Mouse (Mus musculus): ENCODE results near the gene Rph3al. TPM values are rescaled to one million over a fixed set of nuclear protein-coding genes. Genes with fewer than 3 reads are reported as not detected.
A peak's percentile ranks its signal among the peaks of the same experiment; 100 is the strongest.

Gene Rph3al
- polyA plus RNA-seq (2015; fragmentation: Nextera tagmentation; extraction: Ambion mirVana), result 4.2 and 4.3 TPM in 2 replicates

DNA sequence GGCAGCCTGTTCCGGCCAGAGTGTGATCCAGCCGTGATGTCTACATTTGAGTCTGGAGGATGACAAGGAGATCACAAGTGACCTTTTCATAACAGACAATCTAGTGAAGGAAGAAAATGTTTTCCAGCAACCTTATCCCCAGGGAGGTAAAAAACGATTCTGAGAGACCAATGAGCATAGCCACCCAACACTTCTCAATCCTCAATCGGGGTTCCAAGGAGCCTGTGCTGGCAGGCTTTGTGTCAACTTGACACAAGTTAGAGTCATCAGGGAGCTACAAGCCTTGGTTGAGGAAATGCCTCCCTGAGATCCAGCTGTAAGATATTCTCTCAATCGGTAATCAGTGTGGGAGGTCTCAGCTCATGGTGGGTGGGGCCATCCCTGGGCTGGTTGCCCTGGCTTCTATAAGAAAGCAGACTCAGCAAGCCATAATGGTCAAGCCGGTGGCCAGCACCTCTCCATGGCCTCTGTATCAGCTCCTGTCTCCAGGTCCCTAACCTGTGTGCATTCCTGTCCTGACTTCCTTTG lies at the start of gene Rph3al:
Gene Rph3al (minus strand): TSS at position 51 of the 528 bp plus-strand sequence.
- DNase-seq (ENCODE audit: low spot score), result no peak

DNA sequence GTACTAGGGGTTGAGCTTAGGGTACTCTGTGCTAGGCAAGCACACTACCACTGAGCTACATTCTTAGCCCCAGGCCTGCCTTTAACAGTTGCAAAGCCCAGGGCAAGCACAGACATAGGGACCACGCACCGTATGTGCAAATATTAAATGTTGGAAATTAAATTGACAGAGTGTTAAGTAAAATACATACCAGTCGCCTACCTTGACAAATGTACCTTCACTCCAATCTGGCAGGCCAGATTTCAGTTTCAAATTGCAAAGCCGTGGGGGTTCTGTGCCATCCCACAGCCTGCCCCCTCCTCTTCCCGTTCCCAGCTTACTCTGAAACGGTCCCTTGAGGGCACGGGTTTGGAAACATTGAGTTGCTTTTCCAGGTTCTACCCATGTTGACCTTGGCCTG lies 47.7 kb upstream of the Rph3al start:
- no peak for DNase-seq (ENCODE audit: low spot score)

DNA sequence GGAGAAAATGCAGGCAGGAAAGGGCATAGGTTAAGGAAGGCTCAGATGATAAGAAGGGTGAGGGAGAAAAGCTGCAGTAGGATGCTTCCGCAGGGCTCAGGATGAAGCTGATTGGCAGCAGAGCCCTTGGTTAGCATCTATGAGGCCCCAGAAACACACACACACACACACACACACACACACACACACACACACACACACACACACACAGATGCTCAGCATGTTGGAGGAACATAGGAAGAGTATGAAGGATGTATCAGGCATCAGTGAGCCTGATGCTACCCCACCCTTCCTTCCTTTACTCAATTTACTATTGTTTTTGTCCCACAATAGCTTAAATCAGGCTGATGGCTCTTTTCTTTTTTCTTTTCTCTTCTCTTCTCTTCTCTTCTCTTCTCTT lies 46.4 kb upstream of the Rph3al start:
- DNase-seq (ENCODE audit: low spot score), result no peak

DNA sequence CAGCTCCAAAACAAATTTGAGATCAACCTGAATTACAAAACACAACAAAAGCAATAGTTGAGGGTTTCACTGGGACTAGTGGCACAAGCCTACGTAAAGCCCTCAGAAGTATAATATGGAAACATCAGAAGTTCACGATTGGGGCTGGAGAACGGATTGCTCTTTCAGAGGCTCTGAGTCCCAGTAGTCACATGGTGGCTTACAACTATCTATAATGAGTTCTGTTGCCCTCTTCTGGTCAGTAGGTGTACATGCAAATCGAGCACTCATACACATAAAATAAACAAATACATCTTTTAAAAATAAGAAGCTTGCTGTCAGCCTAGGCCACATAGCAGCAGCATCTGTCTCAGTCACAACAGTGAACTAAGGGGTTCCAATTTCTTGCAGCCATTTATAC lies 45.0 kb upstream of the Rph3al start:
- DNase-seq (ENCODE audit: low spot score), result peak; percentile 73

DNA sequence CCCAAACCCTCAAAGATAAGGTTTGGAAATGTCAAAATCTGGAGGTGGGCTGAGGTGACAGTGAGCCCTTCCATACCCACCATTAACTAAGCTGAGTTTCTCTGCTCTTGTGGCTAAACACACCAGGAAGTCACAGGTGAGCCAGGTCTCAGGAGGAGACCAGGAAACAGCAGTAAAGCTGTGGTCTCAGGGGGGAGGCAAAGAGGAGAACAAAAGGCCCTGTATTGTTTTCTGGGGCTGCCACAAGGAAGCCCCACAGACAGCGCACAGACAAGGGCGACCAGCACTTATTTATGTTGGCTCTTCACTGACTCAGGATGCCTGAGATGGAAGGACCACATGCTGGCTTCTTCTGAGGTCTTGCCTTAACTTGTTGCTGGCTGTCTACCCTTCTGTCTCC lies 42.2 kb upstream of the Rph3al start:
- peak; percentile 63 for DNase-seq (ENCODE audit: low spot score)

DNA sequence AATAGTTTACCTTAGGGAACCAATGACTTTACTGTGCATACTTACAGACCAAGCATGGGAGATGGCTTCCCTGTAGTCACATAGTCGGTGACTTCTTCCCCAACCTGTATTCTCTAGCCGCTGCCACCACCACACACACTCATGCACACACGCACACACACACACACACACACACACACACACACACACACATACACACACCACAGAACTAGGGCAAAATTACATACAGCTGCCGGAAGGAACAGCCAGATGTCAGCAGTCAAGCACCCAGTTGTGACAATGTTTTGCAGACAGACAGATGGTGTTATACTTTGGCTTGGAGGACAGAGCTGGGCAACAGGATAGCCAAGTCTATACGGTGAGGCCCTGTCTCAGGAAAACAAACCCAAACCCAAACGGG lies 39.8 kb upstream of the Rph3al start:
- peak; percentile 84 for DNase-seq (ENCODE audit: low spot score)

DNA sequence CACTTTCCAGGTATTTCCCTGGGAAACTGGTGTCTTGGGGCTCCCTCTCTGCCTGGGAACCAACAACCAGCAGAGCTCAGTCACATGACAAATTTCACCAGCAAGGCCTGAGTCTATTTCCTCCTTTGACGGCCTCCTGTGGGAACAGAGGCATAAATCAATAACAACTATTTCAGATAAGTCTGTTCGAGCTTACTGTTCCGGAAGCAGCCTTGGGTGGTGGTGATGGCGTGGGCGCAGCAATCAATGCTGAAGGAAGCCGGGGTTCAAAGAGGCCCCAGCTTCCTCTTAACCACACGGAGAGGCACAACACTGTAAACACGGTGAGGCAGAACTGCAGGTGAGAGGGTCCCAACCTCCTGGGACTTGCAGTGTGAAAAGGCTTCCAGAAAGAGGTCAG lies 38.5 kb upstream of the Rph3al start:
- DNase-seq (ENCODE audit: low spot score), result peak; percentile 92

DNA sequence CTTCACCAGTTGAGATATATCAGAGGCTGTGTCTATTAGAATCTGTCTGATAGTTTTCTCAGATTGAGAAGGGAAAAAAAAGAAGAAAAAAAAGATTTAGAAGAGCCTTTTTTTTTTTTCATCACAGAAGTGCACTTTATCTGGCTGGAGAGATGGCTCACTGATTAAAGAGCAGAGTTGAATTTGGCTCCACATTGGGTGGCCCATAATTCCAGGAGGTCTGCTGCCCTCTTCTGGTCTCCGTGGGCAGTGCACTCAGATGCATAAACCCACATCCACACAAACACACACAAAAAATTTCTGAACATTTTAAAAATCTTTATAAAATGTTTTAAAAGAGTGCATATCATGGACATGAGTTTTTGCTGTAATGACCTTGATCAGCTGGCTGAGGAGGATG lies 35.8 kb upstream of the Rph3al start:
- no peak for DNase-seq (ENCODE audit: low spot score)

DNA sequence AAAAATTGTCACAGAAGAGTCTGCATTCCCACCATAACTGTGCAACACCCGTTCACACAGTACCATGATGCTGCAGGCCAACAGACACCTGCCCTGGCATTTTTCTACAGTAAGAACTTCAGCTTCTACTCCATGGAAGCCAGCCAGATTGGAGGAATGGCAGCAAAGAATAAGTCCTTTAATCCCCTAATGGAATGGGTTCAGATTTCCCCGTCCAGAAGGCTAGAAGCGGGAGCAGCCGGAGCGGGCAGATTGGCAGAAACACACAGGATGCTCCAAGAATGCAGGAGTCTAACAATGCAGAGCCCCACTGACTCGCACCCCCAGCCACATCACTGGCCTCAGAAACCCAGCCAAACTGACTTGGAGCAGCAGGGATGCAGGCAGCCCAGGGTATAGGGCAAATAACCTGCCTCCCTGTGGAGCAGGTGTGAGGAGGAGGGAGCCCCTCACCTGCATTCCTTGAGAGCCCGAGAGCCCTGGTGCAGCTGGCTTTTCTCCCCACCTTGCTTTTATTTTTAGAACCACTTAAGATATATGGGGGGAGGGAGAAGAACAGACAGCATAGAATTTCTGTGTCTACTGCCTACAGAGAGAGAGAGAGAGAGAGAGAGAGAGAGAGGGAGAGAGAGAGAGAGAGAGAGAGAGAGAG lies 34.8 kb upstream of the Rph3al start:
- DNase-seq (ENCODE audit: low spot score), result peak; percentile 18

DNA sequence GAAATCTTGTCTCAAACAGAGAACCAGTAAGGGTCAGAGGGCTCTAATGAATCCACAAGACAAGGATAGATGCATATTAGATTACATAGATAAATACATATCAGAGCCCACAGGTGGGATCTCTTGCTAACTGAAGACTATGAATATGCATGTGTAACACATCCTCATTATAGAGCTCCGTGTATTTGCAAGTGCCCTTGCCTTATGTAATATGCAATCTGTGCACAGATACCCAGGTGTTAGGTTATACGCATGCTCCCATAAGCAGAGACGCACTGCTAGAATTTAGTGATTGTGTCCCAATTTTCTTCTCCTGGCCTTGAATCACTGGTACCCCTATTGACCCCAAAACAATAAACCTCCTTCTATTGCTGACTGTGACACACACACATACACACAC lies 34.0 kb upstream of the Rph3al start:
- DNase-seq (ENCODE audit: low spot score), result no peak

DNA sequence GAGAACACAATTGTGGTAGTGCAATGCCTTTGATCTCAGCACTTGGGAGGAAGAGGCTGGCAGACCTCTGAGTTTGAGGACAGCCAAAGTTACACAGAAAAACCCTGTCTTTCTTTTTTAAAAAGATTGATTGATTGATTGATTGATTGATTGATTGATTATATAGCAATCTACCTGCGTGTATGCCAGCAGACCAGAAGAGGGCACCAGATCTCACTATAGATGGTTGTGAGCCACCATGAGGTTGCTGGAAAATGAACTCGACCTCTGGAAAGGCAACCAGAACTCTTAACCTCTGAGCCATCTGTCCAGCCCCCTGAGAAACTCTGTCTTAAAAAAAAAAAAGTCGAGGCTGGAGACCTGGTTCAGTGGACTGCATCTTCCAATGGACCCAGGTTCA lies 32.4 kb upstream of the Rph3al start:
- no peak for DNase-seq (ENCODE audit: low spot score)

DNA sequence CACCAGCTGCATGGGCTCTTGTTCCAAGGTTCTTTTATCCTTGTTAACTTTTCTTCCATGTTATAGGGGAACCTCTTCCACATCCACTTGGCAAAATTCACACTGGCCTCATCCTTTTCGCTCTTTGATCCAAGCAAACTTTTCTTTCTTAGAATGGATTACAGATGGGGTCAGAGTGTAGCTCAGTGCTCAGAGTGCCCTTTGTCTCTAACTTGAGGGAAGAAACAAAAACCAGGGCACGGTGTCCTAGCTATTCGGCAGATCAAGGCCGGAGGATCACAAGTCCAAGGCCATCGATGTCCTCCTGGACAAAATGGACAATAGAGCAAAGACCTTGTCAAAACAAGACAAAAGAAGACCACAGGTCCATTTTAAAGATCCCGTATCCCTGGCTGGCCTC lies 30.5 kb upstream of the Rph3al start:
- no peak for DNase-seq (ENCODE audit: low spot score)

DNA sequence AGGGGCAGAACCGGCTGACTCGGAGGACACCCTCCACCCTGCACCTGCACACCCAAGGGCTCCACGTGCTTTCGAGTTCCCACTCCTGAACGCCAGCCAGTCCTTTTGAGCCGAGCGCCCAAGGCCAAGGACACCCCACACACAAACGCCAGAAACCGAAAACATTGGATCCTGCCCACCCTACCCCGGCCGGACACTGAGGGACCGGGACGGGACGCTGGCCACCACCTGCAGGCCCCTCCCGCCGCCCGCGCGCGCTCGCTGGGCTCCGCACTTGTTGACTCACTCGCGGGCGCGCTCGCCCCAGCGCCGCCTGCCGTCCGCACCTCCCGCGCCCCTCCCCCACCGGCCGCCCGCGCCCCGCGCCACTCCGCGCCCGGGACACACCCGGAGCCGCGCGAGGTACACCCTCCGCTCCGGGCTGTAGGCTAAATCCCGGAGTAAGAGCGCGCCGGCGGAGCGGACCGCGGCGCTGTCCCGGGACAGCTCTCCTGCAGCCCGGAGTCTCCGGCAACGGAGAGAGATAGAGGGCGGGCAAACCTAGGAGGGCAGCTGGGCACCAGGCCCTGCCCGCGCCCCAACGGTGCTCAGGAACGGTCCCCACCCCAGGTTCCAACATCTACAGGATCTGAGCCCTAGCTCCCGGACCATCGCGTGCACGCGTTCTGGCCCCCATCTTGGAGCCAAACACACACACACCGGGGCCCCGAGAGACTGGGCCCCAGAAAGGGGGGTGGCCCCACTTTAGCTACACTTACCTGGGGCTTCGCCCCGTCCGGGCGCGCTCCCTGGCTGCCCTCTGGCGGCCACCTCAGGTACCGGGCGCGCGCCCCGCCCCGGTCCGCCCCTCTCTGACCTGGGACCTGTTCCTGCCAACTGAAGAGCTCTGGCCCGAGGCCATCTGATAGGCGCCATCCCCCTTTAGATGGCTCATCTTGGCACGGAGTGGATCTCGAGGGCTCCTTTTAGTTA lies 28.5 kb upstream of the Rph3al start:
- DNase-seq (ENCODE audit: low spot score), result peak; percentile 87

DNA sequence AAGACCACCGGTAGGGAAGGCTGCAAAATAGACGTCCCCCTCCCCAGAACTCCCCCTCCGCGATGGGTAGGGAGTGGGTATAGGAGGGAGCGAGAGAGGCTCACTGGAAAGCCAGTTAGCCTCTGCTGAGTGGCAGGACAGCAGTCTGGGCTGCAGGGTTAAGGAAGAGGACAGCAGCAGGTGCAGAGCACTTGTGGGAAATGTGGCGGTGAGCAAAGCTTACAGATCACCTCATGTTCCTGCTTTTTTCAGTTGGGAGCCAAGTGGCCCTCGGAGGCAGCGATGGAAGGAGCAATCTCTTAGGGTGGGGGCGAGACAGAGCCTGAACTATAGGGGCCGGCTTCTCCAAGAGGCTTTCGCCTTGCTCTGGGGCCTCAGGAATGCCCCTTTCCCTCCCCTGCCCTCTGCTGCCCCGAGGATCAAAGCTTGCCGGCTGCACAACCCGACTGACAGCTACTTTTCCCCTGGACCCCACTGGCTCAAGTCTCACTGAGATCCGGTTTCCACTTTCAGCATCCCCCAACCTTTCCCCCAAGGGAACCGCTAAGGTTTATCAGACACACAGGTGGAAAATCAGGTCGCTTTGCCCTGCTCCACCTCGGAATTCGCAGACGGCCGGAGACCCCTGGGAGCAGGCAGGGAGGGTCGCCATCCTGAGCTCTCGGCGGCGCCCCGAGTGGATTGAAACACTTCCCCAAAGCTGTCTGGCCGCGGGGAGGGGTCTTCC lies 27.6 kb upstream of the Rph3al start:
- DNase-seq (ENCODE audit: low spot score), result no peak

DNA sequence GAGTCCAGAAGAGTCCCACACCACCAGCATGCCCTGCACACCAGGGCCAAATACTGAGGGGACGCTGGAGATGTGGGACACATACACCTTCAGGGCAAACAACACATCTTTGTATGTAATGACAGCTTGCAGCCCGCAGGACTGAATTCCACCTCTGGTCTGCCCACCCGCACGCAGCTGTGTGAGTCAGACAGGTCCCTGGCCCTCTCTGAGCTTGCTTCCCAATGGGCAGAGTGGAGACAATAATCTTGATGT lies 26.2 kb upstream of the Rph3al start:
- DNase-seq (ENCODE audit: low spot score), result no peak

DNA sequence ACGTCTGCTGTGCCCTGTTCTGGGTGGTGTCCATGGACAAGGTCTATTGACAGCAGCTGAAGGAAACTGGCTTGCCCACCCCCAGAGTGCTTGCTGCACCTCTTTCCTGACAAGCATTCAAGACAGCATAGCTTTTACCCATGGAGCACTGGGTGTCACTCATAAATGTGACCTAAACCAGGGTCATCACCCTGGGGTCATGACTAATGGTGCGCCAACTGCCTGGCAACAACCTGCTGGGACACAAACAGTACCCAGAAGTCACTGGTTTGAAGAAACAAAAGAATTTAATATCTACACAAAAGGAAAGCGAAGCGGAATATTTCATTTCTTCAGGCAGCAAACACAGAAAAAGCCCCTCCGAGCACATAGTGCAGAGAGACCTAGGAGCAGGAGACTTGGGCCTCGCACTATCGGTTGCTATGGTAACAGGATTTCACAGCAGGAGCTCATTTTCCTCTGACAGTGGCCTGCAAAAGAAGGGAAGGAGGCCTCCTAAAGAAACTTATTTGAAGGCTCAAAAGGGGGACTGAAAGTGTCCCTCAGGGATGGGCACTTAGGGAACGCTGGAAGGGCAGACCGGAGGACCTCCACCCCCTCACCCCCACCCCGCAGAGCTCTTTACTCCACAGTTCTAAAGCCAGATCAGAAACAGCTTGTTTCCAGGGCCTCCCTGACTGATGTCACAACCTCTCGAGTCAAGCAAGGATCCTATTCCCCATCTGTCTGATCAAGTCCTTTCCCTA lies 25.7 kb upstream of the Rph3al start:
- no peak for DNase-seq (ENCODE audit: low spot score)

DNA sequence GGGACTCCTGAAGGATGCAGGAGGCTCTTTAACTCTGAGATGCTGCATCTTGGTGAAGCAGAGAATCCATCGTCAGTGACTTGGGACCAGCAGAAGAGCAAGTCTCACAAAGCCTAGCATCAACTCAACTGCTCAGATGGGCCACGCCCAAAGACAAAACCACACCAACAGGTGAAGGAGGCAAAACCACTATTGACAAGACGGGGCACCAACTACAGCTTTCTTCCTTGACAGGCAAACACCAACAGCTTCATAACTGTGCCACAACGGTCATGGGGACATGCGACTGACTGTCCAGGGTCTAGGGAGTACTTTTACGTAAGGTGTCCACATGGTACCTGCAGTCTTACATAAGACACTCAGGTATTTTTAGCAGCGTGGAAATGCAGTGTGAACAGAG lies 23.6 kb upstream of the Rph3al start:
- DNase-seq (ENCODE audit: low spot score), result peak; percentile 42

DNA sequence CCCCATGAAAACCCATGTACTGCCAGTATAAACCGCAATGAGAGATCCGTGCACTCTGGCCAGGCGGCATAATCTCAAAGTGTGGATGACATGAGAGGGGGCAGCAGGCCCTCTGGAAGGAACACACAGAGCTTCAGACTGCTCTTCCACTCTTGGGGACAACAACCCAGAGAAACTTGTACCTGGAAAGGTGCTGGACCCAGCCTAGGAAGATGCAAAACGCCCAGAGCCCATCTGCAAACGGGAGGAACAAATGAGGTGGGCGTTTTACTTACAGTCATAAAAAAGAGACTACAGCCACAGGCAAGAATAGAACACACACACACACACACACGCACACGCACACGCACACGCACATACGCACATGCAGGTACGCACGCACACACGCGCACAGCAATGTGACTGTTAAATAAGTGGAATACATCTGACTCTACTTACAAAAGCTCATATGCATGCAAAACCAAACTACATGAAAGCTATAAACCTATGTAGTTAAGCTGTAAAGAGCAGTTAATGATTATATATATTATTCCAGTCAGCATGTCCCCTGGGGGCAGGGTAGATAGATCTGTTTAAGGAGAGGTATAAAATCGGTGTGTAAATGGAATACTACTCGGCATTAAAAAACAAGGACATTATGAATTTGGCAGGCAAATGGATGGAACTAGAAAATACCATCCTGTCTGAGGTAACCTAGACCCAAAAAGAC lies 19.0 kb upstream of the Rph3al start:
- no peak for DNase-seq (ENCODE audit: low spot score)

DNA sequence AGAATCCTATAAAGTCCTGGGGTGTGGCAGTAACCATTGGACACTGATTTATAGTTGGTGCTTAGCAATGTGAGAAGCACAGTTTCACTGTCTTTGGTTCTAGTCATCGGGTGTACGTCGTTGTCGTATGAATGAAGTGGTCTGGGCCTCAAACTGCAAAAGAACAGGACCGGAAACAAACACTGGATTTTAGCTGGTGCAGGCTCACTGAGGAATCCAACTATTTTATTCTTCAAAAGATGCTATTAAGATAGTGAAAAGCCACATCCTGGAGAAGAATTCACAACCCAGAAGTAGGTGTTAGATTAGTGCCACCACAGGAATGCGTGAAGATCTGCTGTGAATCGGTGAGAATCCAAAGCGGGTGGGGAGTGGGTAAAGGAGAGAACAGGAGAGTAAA lies 18.4 kb upstream of the Rph3al start:
- peak; percentile 26 for DNase-seq (ENCODE audit: low spot score)

DNA sequence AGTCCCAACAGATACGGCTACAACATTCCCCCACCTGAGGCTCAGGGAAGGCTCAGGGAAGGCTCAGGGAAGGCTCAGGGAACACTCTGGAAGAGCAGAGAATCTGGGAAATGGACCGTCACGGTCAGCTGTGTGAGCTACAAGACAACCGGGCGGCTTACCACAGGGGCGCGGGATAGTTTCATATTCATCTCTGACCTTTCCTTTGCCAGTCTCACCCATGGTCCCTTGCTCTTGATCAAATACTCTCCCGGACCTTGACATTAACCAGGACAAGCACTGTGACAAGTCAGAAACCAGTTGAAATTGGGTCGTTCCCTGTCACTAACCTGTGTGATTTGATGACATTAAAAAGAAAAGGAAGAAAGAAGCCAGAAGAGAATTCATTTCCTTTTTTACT lies 16.7 kb upstream of the Rph3al start:
- no peak for DNase-seq (ENCODE audit: low spot score)

DNA sequence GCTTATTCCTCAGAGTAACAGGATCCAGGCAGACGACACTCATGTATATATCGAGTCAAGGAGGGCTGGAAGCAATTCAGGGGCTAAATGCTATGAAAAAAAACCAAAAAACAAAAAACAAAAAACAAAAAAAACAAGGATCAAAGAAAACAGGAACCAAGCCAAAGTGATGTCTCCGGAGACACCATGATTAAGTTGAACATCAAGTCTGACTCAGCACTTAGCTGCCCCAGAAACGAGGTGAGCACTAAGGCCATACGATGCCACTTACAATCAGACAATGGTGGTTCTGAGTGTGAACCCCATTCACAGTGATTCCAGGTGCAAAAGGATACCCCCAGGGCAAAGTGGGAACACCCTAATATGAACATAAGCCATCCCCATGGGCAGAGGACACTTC lies 13.7 kb upstream of the Rph3al start:
- DNase-seq (ENCODE audit: low spot score), result no peak
